Mouse (Mus musculus): ENCODE results near the gene Dnah6.

- TF ChIP-seq CTCF (IDR thresholded peaks at IDR 0.05): no peak
- no peak for TF ChIP-seq EP300 (IDR thresholded peaks at IDR 0.05; ENCODE audit: insufficient read depth, low read depth, low read length)
- TF ChIP-seq POLR2A (IDR thresholded peaks at IDR 0.05; ENCODE audit: insufficient read depth, low read depth, low read length): no peak
Measured at GRCm38 (mm10) chr6:73127594-73127993, 93.9 kb downstream of the Dnah6 start.

All from heart, adult 2 months (tissue).